Mouse (Mus musculus): ENCODE results near the gene Gp1bb. TPM values are rescaled to one million over a fixed set of nuclear protein-coding genes. Genes with fewer than 3 reads are reported as not detected.

Gp1bb gene
- polyA plus RNA-seq, 1 experiment from 2014 or later, result 1.3 TPM

GRCm38 (mm10) chr16:18613301-18613700 is 8.9 kb downstream of the Gp1bb start:
- Histone ChIP-seq H3K27me3 (ENCODE audit: insufficient read depth, low read length) (peaks cover 55% of the 10 kb centered on the region), H3K27ac (ENCODE audit: low read length) (no peak overlapping the region), H3K9me3 (ENCODE audit: low read length) (no peaks in the 10 kb centered on the region), H3K4me2 (replicated peaks; ENCODE audit: low read depth, low read length) (no peak overlapping the region), H3K4me3 (ENCODE audit: low read length) (no peak overlapping the region), H3K9ac (replicated peaks; ENCODE audit: low read length) (no peak overlapping the region), H3K36me3 (ENCODE audit: insufficient read depth, low read length) (no peaks in the 10 kb centered on the region), H3K4me1 (ENCODE audit: insufficient read depth, low read length) (peaks cover 44% of the 10 kb centered on the region)
- ATAC-seq (ENCODE audit: low FRiP score, low TSS enrichment), result no peak
- WGBS, result 37% methylated on average over 3 of the region's 3 CpGs

- no peak overlapping the region for H3K4me2 ChIP-seq (replicated peaks; ENCODE audit: low read depth, low read length)
- 25% methylated on average over 13 of the region's 13 CpGs for WGBS
- H3K9ac ChIP-seq (replicated peaks; ENCODE audit: low read length), result no peak overlapping the region
- H3K4me3 ChIP-seq (ENCODE audit: low read length), result no peak overlapping the region
- H3K27me3 ChIP-seq (ENCODE audit: insufficient read depth, low read length), result peaks cover 48% of the 10 kb centered on the region
- no peaks in the 10 kb centered on the region for H3K36me3 ChIP-seq (ENCODE audit: insufficient read depth, low read length)
- no peaks in the 10 kb centered on the region for H3K9me3 ChIP-seq (ENCODE audit: low read length)
- ATAC-seq (ENCODE audit: low FRiP score, low TSS enrichment), result peak; percentile 12; the same call in 1 of the 2 replicates
- peaks cover 40% of the 10 kb centered on the region for H3K4me1 ChIP-seq (ENCODE audit: insufficient read depth, low read length)
- H3K27ac ChIP-seq (ENCODE audit: low read length), result no peak overlapping the region
Measured at GRCm38 (mm10) chr16:18611752-18612151, 10.5 kb downstream of the Gp1bb start.

GRCm38 (mm10) chr16:18609099-18609498 is 13.1 kb downstream of the Gp1bb start:
- no peak overlapping the region for H3K9ac ChIP-seq (replicated peaks; ENCODE audit: low read length)
- H3K4me1 ChIP-seq (ENCODE audit: insufficient read depth, low read length), result peaks cover 41% of the 10 kb centered on the region
- H3K9me3 ChIP-seq (ENCODE audit: low read length), result no peaks in the 10 kb centered on the region
- WGBS, result 53% methylated on average over 2 of the region's 2 CpGs
- ATAC-seq (ENCODE audit: low FRiP score, low TSS enrichment), result no peak
- no peaks in the 10 kb centered on the region for H3K36me3 ChIP-seq (ENCODE audit: insufficient read depth, low read length)
- peaks cover 37% of the 10 kb centered on the region for H3K27me3 ChIP-seq (ENCODE audit: insufficient read depth, low read length)
- H3K4me2 ChIP-seq (replicated peaks; ENCODE audit: low read depth, low read length), result no peak overlapping the region
- no peak overlapping the region for H3K27ac ChIP-seq (ENCODE audit: low read length)
- H3K4me3 ChIP-seq (ENCODE audit: low read length), result no peak overlapping the region

- Histone ChIP-seq H3K36me3 (ENCODE audit: insufficient read depth, low read length) (no peaks in the 10 kb centered on the region), H3K27ac (ENCODE audit: low read length) (no peak overlapping the region), H3K4me1 (ENCODE audit: insufficient read depth, low read length) (peaks cover 40% of the 10 kb centered on the region), H3K27me3 (ENCODE audit: insufficient read depth, low read length) (peaks cover 31% of the 10 kb centered on the region), H3K9me3 (ENCODE audit: low read length) (no peaks in the 10 kb centered on the region), H3K4me2 (replicated peaks; ENCODE audit: low read depth, low read length) (peak overlapping the region; percentile 44), H3K4me3 (ENCODE audit: low read length) (no peak overlapping the region), H3K9ac (replicated peaks; ENCODE audit: low read length) (no peak overlapping the region)
- ATAC-seq (ENCODE audit: low FRiP score, low TSS enrichment), result peak; percentile 22; the same call in 1 of the 2 replicates
- WGBS, result 9% methylated on average over 11 of the region's 11 CpGs
Measured at GRCm38 (mm10) chr16:18608226-18608625, 14.0 kb downstream of the Gp1bb start.

- ATAC-seq (ENCODE audit: low FRiP score, low TSS enrichment), result no peak
- Histone ChIP-seq H3K4me3 (ENCODE audit: low read length) (no peak overlapping the region), H3K27me3 (ENCODE audit: insufficient read depth, low read length) (peaks cover 28% of the 10 kb centered on the region), H3K9me3 (ENCODE audit: low read length) (no peaks in the 10 kb centered on the region), H3K4me1 (ENCODE audit: insufficient read depth, low read length) (peaks cover 29% of the 10 kb centered on the region), H3K4me2 (replicated peaks; ENCODE audit: low read depth, low read length) (no peak overlapping the region), H3K36me3 (ENCODE audit: insufficient read depth, low read length) (no peaks in the 10 kb centered on the region), H3K9ac (replicated peaks; ENCODE audit: low read length) (no peak overlapping the region), H3K27ac (ENCODE audit: low read length) (no peak overlapping the region)
- WGBS, result 90% methylated on average over 5 of the region's 5 CpGs
Measured at GRCm38 (mm10) chr16:18605705-18606104, 16.5 kb downstream of the Gp1bb start.

GRCm38 (mm10) chr16:18604267-18604701 is 17.9 kb downstream of the Gp1bb start:
- ATAC-seq (ENCODE audit: low FRiP score, low TSS enrichment), result peak; percentile 58
- Histone ChIP-seq H3K9me3 (ENCODE audit: low read length) (no peaks in the 10 kb centered on the region), H3K36me3 (ENCODE audit: insufficient read depth, low read length) (no peaks in the 10 kb centered on the region), H3K27ac (ENCODE audit: low read length) (no peak overlapping the region), H3K27me3 (ENCODE audit: insufficient read depth, low read length) (peaks cover 20% of the 10 kb centered on the region), H3K4me1 (ENCODE audit: insufficient read depth, low read length) (peaks cover 28% of the 10 kb centered on the region), H3K4me2 (replicated peaks; ENCODE audit: low read depth, low read length) (no peak overlapping the region), H3K9ac (replicated peaks; ENCODE audit: low read length) (peak overlapping the region; percentile 54; the same call in 1 of the 2 replicates), H3K4me3 (ENCODE audit: low read length) (no peak overlapping the region)
- WGBS, result 35% methylated on average over 8 of the region's 8 CpGs

- WGBS, result 51% methylated on average over 7 of the region's 7 CpGs
- Histone ChIP-seq H3K4me2 (replicated peaks; ENCODE audit: low read depth, low read length) (no peak overlapping the region), H3K27me3 (ENCODE audit: insufficient read depth, low read length) (peaks cover 12% of the 10 kb centered on the region), H3K9ac (replicated peaks; ENCODE audit: low read length) (no peak overlapping the region), H3K4me3 (ENCODE audit: low read length) (no peak overlapping the region), H3K36me3 (ENCODE audit: insufficient read depth, low read length) (no peaks in the 10 kb centered on the region), H3K27ac (ENCODE audit: low read length) (no peak overlapping the region), H3K4me1 (ENCODE audit: insufficient read depth, low read length) (peaks cover 19% of the 10 kb centered on the region), H3K9me3 (ENCODE audit: low read length) (no peaks in the 10 kb centered on the region)
- ATAC-seq (ENCODE audit: low FRiP score, low TSS enrichment), result 0 out of 2 replicates have a peak, but pooled peaks have one; percentile 13
Measured at GRCm38 (mm10) chr16:18601447-18601846, 20.8 kb downstream of the Gp1bb start.

- Histone ChIP-seq H3K27me3 (ENCODE audit: insufficient read depth, low read length) (peaks cover 25% of the 10 kb centered on the region), H3K9me3 (ENCODE audit: low read length) (no peaks in the 10 kb centered on the region), H3K36me3 (ENCODE audit: insufficient read depth, low read length) (no peaks in the 10 kb centered on the region), H3K9ac (replicated peaks; ENCODE audit: low read length) (no peak overlapping the region), H3K4me1 (ENCODE audit: insufficient read depth, low read length) (peaks cover 13% of the 10 kb centered on the region), H3K27ac (ENCODE audit: low read length) (no peak overlapping the region), H3K4me2 (replicated peaks; ENCODE audit: low read depth, low read length) (no peak overlapping the region), H3K4me3 (ENCODE audit: low read length) (no peak overlapping the region)
- no peak for ATAC-seq (ENCODE audit: low FRiP score, low TSS enrichment)
- WGBS, result 70% methylated on average over 3 of the region's 3 CpGs
Measured at GRCm38 (mm10) chr16:18598006-18598405, 24.2 kb downstream of the Gp1bb start.

GRCm38 (mm10) chr16:18596255-18596654 is 25.9 kb downstream of the Gp1bb start:
- Histone ChIP-seq H3K9me3 (ENCODE audit: low read length) (no peaks in the 10 kb centered on the region), H3K4me3 (ENCODE audit: low read length) (no peak overlapping the region), H3K36me3 (ENCODE audit: insufficient read depth, low read length) (no peaks in the 10 kb centered on the region), H3K27me3 (ENCODE audit: insufficient read depth, low read length) (peaks cover 38% of the 10 kb centered on the region), H3K4me2 (replicated peaks; ENCODE audit: low read depth, low read length) (no peak overlapping the region), H3K4me1 (ENCODE audit: insufficient read depth, low read length) (peaks cover 9% of the 10 kb centered on the region), H3K9ac (replicated peaks; ENCODE audit: low read length) (no peak overlapping the region), H3K27ac (ENCODE audit: low read length) (no peak overlapping the region)
- 55% methylated on average over 4 of the region's 5 CpGs for WGBS
- ATAC-seq (ENCODE audit: low FRiP score, low TSS enrichment), result no peak

GRCm38 (mm10) chr16:18593930-18594329 is 28.3 kb downstream of the Gp1bb start:
- no peak for ATAC-seq (ENCODE audit: low FRiP score, low TSS enrichment)
- WGBS, result 87% methylated on average over 2 of the region's 2 CpGs
- Histone ChIP-seq H3K27me3 (ENCODE audit: insufficient read depth, low read length) (peaks cover 61% of the 10 kb centered on the region), H3K9me3 (ENCODE audit: low read length) (no peaks in the 10 kb centered on the region), H3K4me1 (ENCODE audit: insufficient read depth, low read length) (peaks cover 19% of the 10 kb centered on the region), H3K9ac (replicated peaks; ENCODE audit: low read length) (no peak overlapping the region), H3K36me3 (ENCODE audit: insufficient read depth, low read length) (no peaks in the 10 kb centered on the region), H3K27ac (ENCODE audit: low read length) (no peak overlapping the region), H3K4me3 (ENCODE audit: low read length) (no peak overlapping the region), H3K4me2 (replicated peaks; ENCODE audit: low read depth, low read length) (no peak overlapping the region)

Measured in kidney, embryonic 16.5 days (tissue).